Mouse (Mus musculus) CH12.LX (cell line): ENCODE results near the gene Gpbar1. TPM values are rescaled to one million over a fixed set of nuclear protein-coding genes. Genes with fewer than 3 reads are reported as not detected.

ENCODE experiments used
- DNase-seq: peaks from one replicate; pipeline ENCODE4 v3.0.0-alpha.2; 2013; ENCODE audit errors: extremely low read depth
- H3K27ac ChIP-seq: 2 replicates; pipeline ENCODE4 v1.5.1; 2012; ENCODE audit warnings: low read depth, mild to moderate bottlenecking, control low read depth, moderate library complexity; ENCODE audit not compliant: insufficient read depth
- H3K27me3 ChIP-seq: replicated peaks from 2 replicates; pipeline ENCODE3; 2012; ENCODE audit warnings: inconsistent platforms
- H3K36me3 ChIP-seq, 2 experiments: replicated peaks in 1 of 2; 2 replicates each; pipeline versions ENCODE3 to v1.6.1; 2012; ENCODE audit warnings: inconsistent platforms in 1 of 2, low read length in 1 of 2, mild to moderate bottlenecking in 1 of 2, mixed read lengths in 1 of 2, moderate library complexity in 1 of 2; ENCODE audit not compliant: control insufficient read depth in 1 of 2, insufficient read depth in 1 of 2
- H3K4me1 ChIP-seq, 2 experiments: 2 replicates each; pipeline ENCODE4 v1.6.1; 2012; ENCODE audit warnings: inconsistent platforms in 1 of 2, moderate library complexity in 1 of 2; ENCODE audit not compliant: insufficient read depth in 2 of 2, control insufficient read depth in 1 of 2
- H3K4me2 ChIP-seq: 2 replicates; pipeline ENCODE4 v1.6.1; 2012; ENCODE audit warnings: low read depth, mild to moderate bottlenecking, control low read depth; ENCODE audit not compliant: poor library complexity, insufficient read depth, severe bottlenecking
- H3K4me3 ChIP-seq, 3 experiments: fragments of 150-350 bp in 1 of 3; sonication (generic) in 1 of 3; replicated peaks in 1 of 3; 2 replicates each; pipeline versions ENCODE3 to v1.5.1; 2011 to 2012; ENCODE audit warnings: low read depth in 2 of 3, low read length in 2 of 3, mild to moderate bottlenecking in 2 of 3, moderate library complexity in 2 of 3, control low read depth in 1 of 3, improper control_type of control experiment in 1 of 3, inconsistent platforms in 1 of 3, mixed read lengths in 1 of 3; ENCODE audit not compliant: poor library complexity in 1 of 3
- H3K79me2 ChIP-seq: replicated peaks from 2 replicates; pipeline ENCODE4 v1.6.1; 2012; ENCODE audit warnings: mild to moderate bottlenecking, moderate library complexity; ENCODE audit not compliant: control insufficient read depth, poor library complexity, insufficient read depth, severe bottlenecking; ENCODE audit errors: extremely low read depth
- H3K9ac ChIP-seq: 2 replicates; pipeline ENCODE4 v1.6.1; 2012; ENCODE audit warnings: low read depth, mild to moderate bottlenecking, control low read depth, moderate library complexity; ENCODE audit not compliant: insufficient read depth
- H3K9me3 ChIP-seq: replicated peaks from 2 replicates; pipeline ENCODE3; 2012; ENCODE audit warnings: low read length, inconsistent platforms, mixed read lengths
- CHD1 ChIP-seq: IDR thresholded peaks from 2 replicates; pipeline ENCODE4 v1.6.1; 2012; ENCODE audit warnings: low read depth, low read length, improper control_type of control experiment, inconsistent platforms
- E2F4 ChIP-seq: IDR thresholded peaks from 2 replicates; pipeline ENCODE4 v1.6.1; 2011; ENCODE audit warnings: low read depth, low read length, improper control_type of control experiment; ENCODE audit not compliant: insufficient replicate concordance
- EP300 ChIP-seq: IDR thresholded peaks from 2 replicates; pipeline ENCODE4 v1.6.1; 2011; ENCODE audit warnings: low read length, improper control_type of control experiment
- ETS1 ChIP-seq: conservative IDR thresholded peaks from 2 replicates; pipeline ENCODE4 v1.6.1; 2012; ENCODE audit warnings: low read depth, mild to moderate bottlenecking, inconsistent platforms, low read length, improper control_type of control experiment, moderate library complexity
- JUN ChIP-seq: IDR thresholded peaks from 2 replicates; pipeline ENCODE4 v1.6.1; 2011; ENCODE audit warnings: low read depth, mild to moderate bottlenecking, low read length, improper control_type of control experiment, moderate library complexity; ENCODE audit not compliant: insufficient read depth
- MAX ChIP-seq: IDR thresholded peaks from 2 replicates; pipeline ENCODE4 v1.6.1; 2011; ENCODE audit warnings: low read length, improper control_type of control experiment
- MEF2A ChIP-seq: IDR thresholded peaks from 2 replicates; pipeline ENCODE4 v1.6.1; 2014; ENCODE audit warnings: low read depth, mild to moderate bottlenecking, inconsistent platforms, low read length, improper control_type of control experiment, borderline replicate concordance
- NRF1 ChIP-seq: IDR thresholded peaks from 2 replicates; pipeline ENCODE4 v1.6.1; 2014; ENCODE audit warnings: low read depth, mild to moderate bottlenecking, inconsistent platforms, low read length, improper control_type of control experiment, moderate library complexity
- PAX5 ChIP-seq: IDR thresholded peaks from 2 replicates; pipeline ENCODE4 v1.6.1; 2012; ENCODE audit warnings: low read length, inconsistent platforms, mixed read lengths
- RAD21 ChIP-seq: IDR thresholded peaks from 2 replicates; pipeline ENCODE4 v1.6.1; 2011; ENCODE audit warnings: low read depth, mild to moderate bottlenecking, low read length, improper control_type of control experiment, moderate library complexity
- TBP ChIP-seq: conservative IDR thresholded peaks from 2 replicates; pipeline ENCODE4 v1.6.1; 2011; ENCODE audit warnings: low read depth, low read length, improper control_type of control experiment
- USF2 ChIP-seq: conservative IDR thresholded peaks from 2 replicates; pipeline ENCODE4 v1.6.1; 2011; ENCODE audit warnings: low read depth, low read length, improper control_type of control experiment
- dilution Hi-C: fragments of 300-500 bp; cut with MboI; formaldehyde crosslinking; loops from 2 replicates; pipeline ENCODE4 v1.14.3; 2020; ENCODE audit warnings: low sequenced_read_pairs; ENCODE audit not compliant: extremely low pct_unique_long_range_greater_than_20kb, extremely low pct_ligation_motif_present
- in situ Hi-C: fragments of 300-500 bp; cut with MboI; formaldehyde crosslinking; loops from 3 replicates; pipeline ENCODE4 v1.14.3; 2019; ENCODE audit warnings: low sequenced_read_pairs, low pct_ligation_motif_present, low pct_unique_long_range_greater_than_20kb, mixed read lengths
- polyA plus RNA-seq: library from polyadenylated mRNA; unstranded; fragments of >175 nt; gene quantifications from 2 replicates; pipeline ENCODE4 v1.2.1, GENCODE M21; 2012; ENCODE audit warnings: low read depth; ENCODE audit not compliant: insufficient read length
- total RNA-seq, 2 experiments: library from RNA; depleted of rRNA; stranded (reverse); fragments of 300-350 nt in 1 of 2; fragments of >200 nt in 1 of 2; gene quantifications; 2 replicates each; pipeline ENCODE4 v1.2.3; 2012 to 2014

The Gpbar1 gene
- total and polyA plus RNA-seq, 3 experiments: not detected

DNA sequence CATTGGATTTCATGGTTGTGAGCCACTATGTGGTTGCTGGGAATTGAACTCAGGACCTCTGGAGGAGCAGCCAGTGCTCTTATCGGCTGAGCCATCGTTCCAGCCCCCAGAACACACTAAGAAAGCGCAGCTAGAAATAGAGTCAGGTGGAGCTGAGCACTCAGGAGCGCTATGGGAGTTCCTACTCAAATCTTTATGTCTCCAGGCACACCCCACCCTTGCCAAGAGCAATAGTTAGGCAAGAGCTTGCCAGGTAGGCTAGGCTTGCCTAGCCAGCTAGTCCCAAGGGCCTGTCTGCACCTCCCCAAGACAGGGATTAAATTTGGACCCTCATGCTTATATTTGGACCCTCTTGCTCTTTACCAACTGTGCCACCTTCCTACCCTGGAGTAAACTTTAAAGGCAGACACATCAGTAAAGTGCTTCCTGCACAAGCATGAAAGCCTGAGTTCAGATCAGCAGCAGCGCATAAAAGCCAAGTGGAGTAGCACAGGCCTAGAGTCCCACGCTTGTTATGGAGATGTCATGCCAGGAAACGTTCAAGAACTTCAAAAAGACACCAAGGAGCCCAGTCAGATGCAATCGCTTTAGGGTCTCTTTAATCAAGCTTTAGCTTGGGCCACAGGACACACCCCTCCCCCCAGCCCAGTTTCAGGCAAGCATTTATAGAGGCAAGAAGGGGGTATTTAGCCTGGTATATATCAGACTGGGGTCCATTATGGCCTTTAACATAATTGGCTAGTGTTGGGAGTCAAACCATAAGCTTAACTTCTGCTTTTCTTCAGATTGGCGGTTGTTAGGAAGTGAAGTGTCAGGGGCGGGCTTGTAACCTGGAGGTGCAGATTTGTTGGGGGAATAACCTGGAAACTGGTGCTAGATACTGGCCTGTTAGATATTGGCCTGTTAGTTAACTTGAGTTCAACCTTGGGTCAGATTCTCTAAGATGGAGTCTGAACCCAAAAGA lies 29.9 kb downstream of the Gpbar1 start:
- dilution Hi-C loops (no loop called here), in situ Hi-C loops (loop anchor here (5.0 kb wide), 1 partner anchor 54 kb away; the partner anchor contains the start of gene Catip)
- H3K9ac ChIP-seq: no peak overlapping the region
- H3K27ac ChIP-seq: no peak overlapping the region
- peaks cover 11 to 53% of the 10 kb centered on the region in 2 experiments for H3K4me1 ChIP-seq
- TF ChIP-seq RAD21 (no peak), MEF2A (no peak), JUN (no peak), MAX (no peak), TBP (no peak), PAX5 (no peak)
- no peaks in the 10 kb centered on the region for H3K79me2 ChIP-seq
- H3K4me3 ChIP-seq: no peak overlapping the region
- no peaks in the 10 kb centered on the region for H3K36me3 ChIP-seq
- no peaks in the 10 kb centered on the region for H3K27me3 ChIP-seq
- no peak for DNase-seq
- H3K9me3 ChIP-seq: peaks cover 2% of the 10 kb centered on the region
- no peak overlapping the region for H3K4me2 ChIP-seq

DNA sequence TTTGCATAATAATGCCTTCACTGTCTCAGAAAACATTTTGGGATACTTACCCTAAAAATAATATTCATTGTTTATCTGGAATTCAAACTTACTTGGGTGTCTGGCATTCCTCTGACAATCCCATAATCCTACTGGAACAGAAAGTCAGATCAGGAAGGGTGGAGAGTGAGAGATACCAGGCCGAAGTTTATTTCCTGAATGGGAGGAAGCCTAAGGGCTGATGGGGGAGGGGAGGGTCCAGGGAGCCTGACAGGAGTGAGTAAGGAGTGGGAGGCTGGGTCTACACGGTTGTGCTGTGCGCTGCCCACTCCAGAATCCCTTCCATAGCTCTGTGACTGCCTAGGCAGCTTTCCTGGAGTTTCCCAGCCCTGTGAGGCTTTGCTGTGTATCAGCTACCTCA lies 31.4 kb downstream of the Gpbar1 start:
- Histone ChIP-seq H3K79me2 (no peaks in the 10 kb centered on the region; the same call in 1 of the 2 replicates), H3K4me1 (peaks cover 11 to 58% of the 10 kb centered on the region in 2 experiments), H3K4me3 (no peak overlapping the region), H3K27me3 (no peaks in the 10 kb centered on the region), H3K9ac (no peak overlapping the region), H3K36me3 (no peaks in the 10 kb centered on the region), H3K4me2 (no peak overlapping the region), H3K27ac (no peak overlapping the region), H3K9me3 (peaks cover 2% of the 10 kb centered on the region)
- DNase-seq: no peak
- in situ Hi-C loops (loop anchor here (5.0 kb wide), 2 partner anchors 53 to 83 kb away; partner anchors contain the start of genes Catip and Ctdsp1), dilution Hi-C loops (no loop called here)
- TF ChIP-seq CHD1 (no peak), USF2 (no peak), ETS1 (no peak), E2F4 (no peak), NRF1 (no peak), EP300 (no peak), RAD21 (no peak)
